Mouse (Mus musculus): ENCODE data around the gene Col4a2. TPM values are rescaled to one million over a fixed set of nuclear protein-coding genes. Genes with fewer than 3 reads are reported as not detected.

The Col4a2 gene
- polyA plus RNA-seq, 1 experiment: 77.1 TPM

DNA sequence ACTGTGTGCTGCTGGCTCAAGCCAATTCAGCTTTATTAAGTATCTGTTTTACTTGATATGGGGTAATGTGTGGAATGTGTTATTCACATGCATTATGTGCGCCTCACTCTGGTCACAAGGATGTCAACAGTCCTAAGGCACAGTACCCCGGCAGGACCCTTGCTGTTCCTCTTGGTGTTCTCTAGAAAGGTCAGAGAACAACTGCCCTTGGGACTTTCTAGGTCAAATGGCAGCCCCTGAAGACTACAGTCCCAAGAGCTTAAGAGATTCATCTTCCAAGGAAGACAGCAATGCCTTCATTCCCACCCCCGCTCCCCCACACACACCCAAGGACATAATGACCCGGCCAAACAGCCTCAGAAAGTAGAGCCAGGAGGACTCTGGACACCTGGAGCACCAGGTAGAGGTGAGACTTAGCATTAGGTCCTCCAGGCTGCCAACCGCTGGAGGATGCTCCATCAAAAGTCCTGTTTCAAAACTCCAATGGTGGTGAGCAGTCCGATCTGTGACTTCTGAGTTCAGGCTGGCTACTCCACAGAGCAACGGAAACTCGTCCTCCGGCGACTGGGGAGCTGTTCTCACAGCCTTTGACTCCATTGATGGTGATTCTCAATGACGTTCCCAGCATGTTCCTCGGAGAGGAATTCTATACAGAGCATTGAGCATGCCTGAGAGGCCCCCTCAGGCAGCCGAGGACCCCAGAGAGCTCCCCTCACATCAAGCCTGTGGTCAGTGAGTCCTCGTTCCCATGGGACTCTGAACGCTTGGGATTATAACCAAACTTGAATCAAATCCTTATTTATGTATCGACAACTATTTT is 65.0 kb downstream of the Col4a2 start:
- no peak for TF ChIP-seq CTCF (IDR thresholded peaks at IDR 0.05; ENCODE audit: borderline replicate concordance, extremely low read depth, insufficient read depth, insufficient read length)
- TF ChIP-seq POLR2A (IDR thresholded peaks at IDR 0.05; ENCODE audit: borderline replicate concordance, extremely low read depth, insufficient read depth, insufficient read length, poor library complexity, severe bottlenecking): no peak
- DNase-seq (ENCODE audit: low read depth): no peak

DNA sequence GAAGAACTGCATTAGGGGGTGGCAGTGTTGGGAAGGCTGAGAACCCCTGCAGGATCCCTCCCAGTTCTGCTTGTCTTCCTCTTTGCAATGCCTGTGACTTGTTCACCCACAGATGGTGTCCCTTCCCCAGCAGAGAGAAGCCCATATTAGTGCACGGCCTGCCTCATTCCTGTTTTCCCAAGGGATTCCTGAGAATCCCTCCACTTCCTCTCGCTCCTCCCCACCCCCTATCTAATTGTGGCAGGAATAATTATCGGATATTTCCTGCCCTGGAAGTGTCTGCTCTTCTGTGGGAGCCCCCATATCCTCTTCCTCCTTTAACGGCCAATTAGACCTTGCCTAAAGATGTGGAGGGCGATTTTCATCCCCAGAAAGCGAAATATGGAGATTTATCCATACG is 67.0 kb downstream of the Col4a2 start:
- no peak for TF ChIP-seq POLR2A (IDR thresholded peaks at IDR 0.05; ENCODE audit: borderline replicate concordance, extremely low read depth, insufficient read depth, insufficient read length, poor library complexity, severe bottlenecking)
- no peak for TF ChIP-seq CTCF (IDR thresholded peaks at IDR 0.05; ENCODE audit: borderline replicate concordance, extremely low read depth, insufficient read depth, insufficient read length)
- no peak for DNase-seq (ENCODE audit: low read depth)

DNA sequence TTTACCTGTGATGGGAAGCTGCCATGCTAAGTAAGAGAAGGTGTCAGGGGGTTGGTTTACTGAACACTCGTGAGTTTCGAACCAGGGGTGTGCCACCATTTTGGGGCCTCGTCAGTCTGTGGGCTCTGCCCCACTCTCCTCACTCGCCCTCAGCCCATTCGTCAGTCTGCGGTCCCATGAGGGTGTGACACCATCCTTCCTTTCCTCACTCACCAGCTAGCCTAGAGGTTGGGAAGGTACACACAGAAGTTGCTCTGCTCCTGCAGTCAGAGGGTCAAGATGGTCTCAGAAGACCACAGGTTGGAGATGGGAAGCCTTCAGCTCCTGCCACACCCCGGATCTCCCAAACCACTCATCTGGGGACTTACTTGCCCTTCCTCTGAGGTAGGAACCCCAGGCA is 68.9 kb downstream of the Col4a2 start:
- no peak for TF ChIP-seq POLR2A (IDR thresholded peaks at IDR 0.05; ENCODE audit: borderline replicate concordance, extremely low read depth, insufficient read depth, insufficient read length, poor library complexity, severe bottlenecking)
- no peak for TF ChIP-seq CTCF (IDR thresholded peaks at IDR 0.05; ENCODE audit: borderline replicate concordance, extremely low read depth, insufficient read depth, insufficient read length)
- no peak for DNase-seq (ENCODE audit: low read depth)

DNA sequence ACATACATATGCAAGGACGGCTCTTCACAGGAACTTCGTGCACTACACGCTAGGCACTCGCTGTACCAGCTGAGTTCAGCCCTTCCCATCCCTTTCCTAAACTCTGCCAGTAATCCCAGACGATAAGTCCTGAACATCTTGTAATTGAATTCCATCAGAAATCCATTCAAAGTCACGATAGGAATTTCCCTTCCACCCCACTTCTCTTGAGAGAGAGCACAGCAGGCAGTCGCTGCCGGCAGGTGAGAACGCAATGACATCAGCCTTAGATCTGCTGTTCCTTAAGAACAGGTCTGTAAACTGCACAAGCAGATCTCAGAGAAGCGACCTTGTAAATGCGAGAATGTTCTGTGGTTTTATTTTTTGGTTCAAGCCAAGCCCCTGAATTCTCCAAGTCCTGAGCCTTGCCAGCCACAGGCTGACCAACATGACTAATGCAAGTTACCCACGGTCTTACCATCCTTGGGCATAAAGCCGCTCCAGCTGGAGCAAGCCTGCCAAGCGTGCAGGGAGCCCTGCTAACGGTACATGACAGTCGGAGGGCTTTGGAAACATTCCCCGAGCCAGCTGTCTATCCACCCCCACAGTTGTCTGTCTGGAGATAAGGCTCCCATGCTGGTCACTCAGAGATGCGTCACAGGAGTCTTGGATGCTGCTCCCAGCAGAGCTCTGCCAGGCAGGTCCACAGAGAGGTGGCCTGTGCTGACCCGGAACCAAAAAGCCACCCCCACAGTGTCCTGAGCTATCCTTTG is 69.6 kb downstream of the Col4a2 start:
- no peak for TF ChIP-seq CTCF (IDR thresholded peaks at IDR 0.05; ENCODE audit: borderline replicate concordance, extremely low read depth, insufficient read depth, insufficient read length)
- TF ChIP-seq POLR2A (IDR thresholded peaks at IDR 0.05; ENCODE audit: borderline replicate concordance, extremely low read depth, insufficient read depth, insufficient read length, poor library complexity, severe bottlenecking): no peak
- DNase-seq (ENCODE audit: low read depth): peak; percentile 66

DNA sequence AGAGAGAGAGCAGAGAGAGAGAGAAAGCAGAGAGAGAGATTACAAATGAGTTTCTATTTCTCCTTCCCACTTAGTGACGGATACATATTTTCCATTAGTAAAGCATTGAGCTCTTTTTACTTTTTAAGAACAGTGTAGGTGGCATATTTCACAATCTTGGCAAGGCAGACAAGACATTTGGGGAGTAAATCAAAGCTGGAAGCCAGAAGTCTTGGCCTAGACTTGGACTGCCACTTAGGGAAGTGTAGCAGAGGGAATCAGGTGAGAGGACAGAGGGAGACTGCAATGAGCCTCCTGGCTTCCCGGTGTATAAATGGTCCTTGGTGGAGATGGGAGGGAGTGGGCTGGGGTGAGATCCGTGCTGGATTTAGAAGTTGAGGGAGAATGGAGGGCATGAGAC is 70.3 kb downstream of the Col4a2 start:
- TF ChIP-seq CTCF (IDR thresholded peaks at IDR 0.05; ENCODE audit: borderline replicate concordance, extremely low read depth, insufficient read depth, insufficient read length) (no peak), POLR2A (IDR thresholded peaks at IDR 0.05; ENCODE audit: borderline replicate concordance, extremely low read depth, insufficient read depth, insufficient read length, poor library complexity, severe bottlenecking) (no peak)
- no peak for DNase-seq (ENCODE audit: low read depth)

DNA sequence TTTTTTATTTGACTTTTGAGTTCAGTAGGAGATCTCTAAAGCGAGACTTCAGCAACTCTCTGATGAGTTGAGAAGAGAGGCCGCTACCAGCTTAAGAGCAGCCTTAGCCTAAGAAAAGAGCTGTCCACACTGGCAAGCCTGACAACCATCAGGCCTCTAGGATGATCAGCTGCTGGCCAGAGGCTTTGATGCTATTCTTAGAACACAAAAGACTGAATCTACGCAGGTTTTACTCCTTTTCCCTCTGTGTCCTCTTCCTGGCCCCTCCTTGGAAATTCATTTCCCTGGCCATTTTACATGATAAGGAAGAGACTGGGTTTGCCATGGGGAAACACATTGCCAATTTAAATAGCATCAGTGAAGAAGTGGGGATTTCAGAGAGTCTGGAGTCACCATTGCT is 70.8 kb downstream of the Col4a2 start:
- TF ChIP-seq POLR2A (IDR thresholded peaks at IDR 0.05; ENCODE audit: borderline replicate concordance, extremely low read depth, insufficient read depth, insufficient read length, poor library complexity, severe bottlenecking) (no peak), CTCF (IDR thresholded peaks at IDR 0.05; ENCODE audit: borderline replicate concordance, extremely low read depth, insufficient read depth, insufficient read length) (no peak)
- DNase-seq (ENCODE audit: low read depth): no peak

DNA sequence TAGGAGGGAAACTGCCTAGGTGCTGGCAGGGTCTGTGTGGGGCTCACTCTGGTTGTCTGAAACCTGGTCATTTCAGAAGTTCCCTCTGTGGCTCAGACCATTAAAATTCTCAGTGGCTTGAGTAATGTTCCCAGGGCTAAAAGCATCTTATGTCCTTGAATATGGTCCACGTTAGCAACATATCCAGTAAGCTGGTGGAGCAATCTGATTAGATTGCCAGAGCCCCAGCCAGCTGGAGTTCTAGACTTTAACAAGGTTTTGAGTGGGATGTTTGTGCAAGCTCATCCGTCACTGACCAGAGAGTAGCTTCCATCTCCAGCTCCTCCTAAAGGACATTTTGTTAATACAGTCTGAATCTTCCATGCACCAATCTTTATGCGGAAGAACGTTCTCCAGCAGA is 72.2 kb downstream of the Col4a2 start:
- DNase-seq (ENCODE audit: low read depth): no peak
- TF ChIP-seq CTCF (IDR thresholded peaks at IDR 0.05; ENCODE audit: borderline replicate concordance, extremely low read depth, insufficient read depth, insufficient read length) (no peak), POLR2A (IDR thresholded peaks at IDR 0.05; ENCODE audit: borderline replicate concordance, extremely low read depth, insufficient read depth, insufficient read length, poor library complexity, severe bottlenecking) (no peak)

DNA sequence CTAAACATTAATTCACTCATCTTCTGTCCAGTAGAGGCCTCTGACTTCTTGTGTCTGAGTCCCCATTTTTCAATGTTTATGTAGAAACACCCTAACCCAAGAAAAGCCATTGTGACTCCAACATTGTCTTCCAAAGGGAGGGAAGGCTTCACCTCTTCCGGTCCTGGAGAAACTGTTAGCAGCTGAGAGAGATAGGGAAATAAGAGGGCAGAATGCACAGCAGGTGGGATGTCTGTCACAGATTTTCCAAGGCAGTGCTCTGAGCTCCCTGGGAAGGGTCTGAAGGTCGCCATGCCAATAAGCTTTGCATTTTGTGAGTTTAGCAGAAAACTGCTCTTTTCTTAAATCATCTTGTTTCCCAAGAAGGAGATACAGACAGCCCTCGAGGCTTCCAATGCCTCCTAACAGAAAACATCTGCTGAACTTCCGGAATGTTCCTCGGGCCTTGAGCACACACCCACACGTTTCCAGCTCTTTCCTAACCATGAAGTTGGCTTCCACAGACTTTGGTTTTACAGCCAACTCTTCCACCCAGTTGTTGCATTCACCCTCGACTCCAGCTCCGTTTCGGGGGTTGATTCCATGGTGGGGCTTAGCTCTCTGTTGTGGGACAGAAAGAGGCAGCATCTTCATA is 72.8 kb downstream of the Col4a2 start:
- no peak for DNase-seq (ENCODE audit: low read depth)
- no peak for TF ChIP-seq CTCF (IDR thresholded peaks at IDR 0.05; ENCODE audit: borderline replicate concordance, extremely low read depth, insufficient read depth, insufficient read length)

DNA sequence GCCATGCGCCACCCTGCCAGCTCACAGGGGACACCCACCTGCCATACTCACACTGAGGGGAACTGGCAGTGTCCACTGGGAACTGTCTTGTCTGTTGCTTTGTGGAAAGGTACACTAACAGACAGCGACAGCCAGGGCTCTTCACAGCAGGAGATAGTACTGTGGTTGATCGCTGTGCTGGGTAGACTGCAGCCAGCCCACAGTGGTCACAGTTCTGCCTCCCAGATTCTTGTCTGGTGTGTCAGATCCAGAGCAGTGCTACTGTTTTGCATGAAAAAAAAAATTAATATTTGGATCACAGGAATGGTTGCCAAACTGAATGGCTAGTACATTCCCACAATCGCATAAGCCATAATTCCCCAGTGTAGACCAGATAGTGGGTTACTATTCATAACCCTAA is 74.7 kb downstream of the Col4a2 start:
- TF ChIP-seq CTCF (IDR thresholded peaks at IDR 0.05; ENCODE audit: borderline replicate concordance, extremely low read depth, insufficient read depth, insufficient read length): no peak
- TF ChIP-seq POLR2A (IDR thresholded peaks at IDR 0.05; ENCODE audit: borderline replicate concordance, extremely low read depth, insufficient read depth, insufficient read length, poor library complexity, severe bottlenecking): no peak
- DNase-seq (ENCODE audit: low read depth): no peak

DNA sequence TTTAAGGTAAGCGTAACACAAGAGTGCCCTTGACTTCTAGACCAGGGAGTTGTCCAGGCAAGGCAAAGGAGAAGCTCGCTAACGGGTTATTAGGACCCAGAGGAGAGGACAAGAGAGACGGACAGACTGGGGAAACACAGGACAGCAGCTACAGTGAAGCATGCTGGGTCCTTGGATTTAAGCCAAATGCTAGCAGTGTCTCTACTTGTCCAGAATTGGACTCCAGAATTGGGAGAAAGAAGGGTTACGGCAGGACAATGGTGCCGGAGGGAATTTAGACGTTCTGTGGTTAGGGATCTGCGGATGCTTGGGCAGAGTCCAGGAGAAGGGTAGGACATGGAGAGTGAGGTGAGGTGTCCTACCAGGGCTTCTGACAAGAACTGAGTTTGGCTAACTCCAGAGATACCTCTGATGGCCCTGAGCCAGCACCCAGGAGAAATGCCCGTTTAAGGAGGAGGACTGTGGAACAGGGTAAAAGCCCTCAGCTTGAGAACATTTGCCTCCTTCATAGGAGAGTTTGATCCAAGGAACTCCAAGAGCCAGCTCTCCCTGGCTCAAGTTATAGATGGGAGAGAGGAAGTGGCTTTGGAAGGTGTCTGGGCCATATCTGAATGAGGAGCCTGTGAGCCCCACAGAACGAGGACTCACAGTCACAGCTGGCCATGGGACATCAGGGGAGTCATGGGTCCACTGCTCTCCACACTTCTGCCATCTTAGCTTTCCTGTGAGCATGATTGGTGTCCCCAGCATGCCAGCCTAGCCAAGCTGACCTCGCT is 76.9 kb downstream of the Col4a2 start:
- TF ChIP-seq CTCF (IDR thresholded peaks at IDR 0.05; ENCODE audit: borderline replicate concordance, extremely low read depth, insufficient read depth, insufficient read length) (no peak), POLR2A (IDR thresholded peaks at IDR 0.05; ENCODE audit: borderline replicate concordance, extremely low read depth, insufficient read depth, insufficient read length, poor library complexity, severe bottlenecking) (no peak)
- no peak for DNase-seq (ENCODE audit: low read depth)

DNA sequence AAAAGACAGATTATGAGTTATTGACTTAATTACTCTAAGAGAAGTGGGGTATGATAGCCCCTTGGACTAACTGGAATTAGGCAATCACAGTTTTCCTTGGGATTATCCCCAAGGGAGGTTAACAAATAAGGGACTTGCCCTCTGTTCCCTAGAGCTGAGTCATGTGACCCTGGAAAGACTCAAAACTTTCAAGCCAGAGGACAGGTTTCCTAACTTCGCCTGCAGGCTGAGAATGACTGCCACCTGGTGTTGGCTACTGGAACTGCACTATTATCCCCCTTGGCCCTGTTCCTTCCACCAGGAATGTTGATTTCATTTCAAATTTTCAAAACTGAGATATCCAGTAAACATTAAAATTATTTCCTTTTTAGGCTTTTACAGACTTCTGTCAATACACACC is 80.1 kb downstream of the Col4a2 start:
- TF ChIP-seq POLR2A (IDR thresholded peaks at IDR 0.05; ENCODE audit: borderline replicate concordance, extremely low read depth, insufficient read depth, insufficient read length, poor library complexity, severe bottlenecking) (no peak), CTCF (IDR thresholded peaks at IDR 0.05; ENCODE audit: borderline replicate concordance, extremely low read depth, insufficient read depth, insufficient read length) (peak; percentile 90)
- peak; percentile 72 for DNase-seq (ENCODE audit: low read depth)

All from brain, embryonic 14.5 days (tissue).